In the genomic region with DNA sequence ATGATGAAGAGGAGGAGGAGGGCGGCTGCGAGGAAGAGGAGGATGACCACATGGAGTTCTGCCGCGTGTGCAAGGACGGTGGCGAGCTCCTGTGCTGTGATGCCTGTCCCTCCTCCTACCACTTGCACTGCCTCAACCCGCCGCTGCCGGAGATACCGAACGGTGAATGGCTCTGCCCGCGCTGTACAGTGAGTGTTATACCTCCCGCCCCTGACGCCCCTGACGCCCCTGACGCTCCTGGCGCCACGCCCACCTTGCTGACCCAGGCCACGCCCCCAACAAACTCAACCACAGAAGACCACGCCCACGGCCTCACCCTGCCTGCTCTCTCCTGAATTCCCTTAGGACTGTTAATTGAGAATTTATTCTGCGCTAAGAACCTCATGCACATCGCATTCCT, we compare ENCODE assay signal across 8 mouse cellular contexts. TPM values are rescaled to one million over a fixed set of nuclear protein-coding genes. Genes with fewer than 3 reads are reported as not detected.
A peak's percentile ranks its signal among the peaks of the same experiment; 100 is the strongest.
DNase-seq lines count a peak whose midpoint lies in the region; ATAC-seq lines count a peak whose summit lies in the region.

No protein-coding gene starts in this region.

- H3K9me3 ChIP-seq in hindbrain, embryonic 12.5 days (replicated peaks): no peaks in the 10 kb centered on the region
- H3K9me3 ChIP-seq in lung, embryonic 15.5 days: no peaks in the 10 kb centered on the region
- no peaks in the 10 kb centered on the region for H3K9me3 ChIP-seq in stomach, embryonic 14.5 days (ENCODE audit: control insufficient read depth, low read depth, low read length)

- no peaks in the 10 kb centered on the region for H3K36me3 ChIP-seq in hindbrain, embryonic 12.5 days
- no peaks in the 10 kb centered on the region for H3K36me3 ChIP-seq in lung, embryonic 15.5 days
- H3K36me3 ChIP-seq in stomach, embryonic 14.5 days (ENCODE audit: control insufficient read depth, insufficient read depth, low read length): no peaks in the 10 kb centered on the region

- no peak overlapping the region for H3K27ac ChIP-seq in hindbrain, embryonic 12.5 days
- no peak overlapping the region for H3K27ac ChIP-seq in lung, embryonic 15.5 days
- no peak overlapping the region for H3K27ac ChIP-seq in stomach, embryonic 14.5 days (ENCODE audit: low read length)

- H3K4me2 ChIP-seq in hindbrain, embryonic 12.5 days (replicated peaks): peak overlapping the region; percentile 36
- H3K4me2 ChIP-seq in lung, embryonic 15.5 days: peak overlapping the region; percentile 36
- peak overlapping the region; percentile 32 for H3K4me2 ChIP-seq in stomach, embryonic 14.5 days (replicated peaks; ENCODE audit: low read depth, low read length)

- peaks cover 34% of the 10 kb centered on the region for H3K27me3 ChIP-seq in hindbrain, embryonic 12.5 days
- peaks cover 28% of the 10 kb centered on the region for H3K27me3 ChIP-seq in lung, embryonic 15.5 days
- H3K27me3 ChIP-seq in stomach, embryonic 14.5 days (ENCODE audit: control insufficient read depth, insufficient read depth, low read length): no peaks in the 10 kb centered on the region

- intact Hi-C loops in left cerebral cortex, postnatal 25 days (cut with DNase I): no loop called here

- 0 out of 2 replicates have a peak overlapping the region, but pooled peaks have one; percentile 0 for H3K4me3 ChIP-seq in hindbrain, embryonic 12.5 days
- H3K4me3 ChIP-seq in lung, embryonic 15.5 days: no peak overlapping the region
- H3K4me3 ChIP-seq in stomach, embryonic 14.5 days (ENCODE audit: low read depth, low read length): no peak overlapping the region

- H3K9ac ChIP-seq in hindbrain, embryonic 12.5 days: no peak overlapping the region
- H3K9ac ChIP-seq in lung, embryonic 15.5 days: no peak overlapping the region
- H3K9ac ChIP-seq in stomach, embryonic 14.5 days (replicated peaks; ENCODE audit: low read depth, low read length): no peak overlapping the region

- WGBS in hindbrain, embryonic 12.5 days: under 1% methylated on average over 21 of the region's 24 CpGs
- 5% methylated on average over 24 of the region's 24 CpGs for WGBS in lung, embryonic 15.5 days
- 1% methylated on average over 22 of the region's 24 CpGs for WGBS in stomach, embryonic 14.5 days

- peak; percentile 46; the same call in 1 of the 2 replicates for ATAC-seq in hindbrain, embryonic 12.5 days (ENCODE audit: low FRiP score)
- peak; percentile 12; the same call in 1 of the 2 replicates for ATAC-seq in lung, embryonic 15.5 days (ENCODE audit: borderline replicate concordance, extremely low read depth, low FRiP score, low TSS enrichment)
- ATAC-seq in stomach, embryonic 14.5 days (ENCODE audit: insufficient number of reproducible peaks, insufficient read depth, low FRiP score, low read depth): peak; percentile 64; the same call in 1 of the 2 replicates

- peaks cover 16% of the 10 kb centered on the region for H3K4me1 ChIP-seq in hindbrain, embryonic 12.5 days
- no peaks in the 10 kb centered on the region for H3K4me1 ChIP-seq in lung, embryonic 15.5 days
- peaks cover 7% of the 10 kb centered on the region; the same call in 1 of the 2 replicates for H3K4me1 ChIP-seq in stomach, embryonic 14.5 days (ENCODE audit: control insufficient read depth, insufficient read depth, low read length)

- DNase-seq in adrenal gland, postnatal 14 days: peak; percentile 47
- no peak for DNase-seq in adrenal gland, postnatal 25 days
- peak; percentile 73 for DNase-seq in WW6 (ENCODE audit: low read depth, low spot score)
- DNase-seq in left cerebral cortex, postnatal 25 days (ENCODE audit: low spot score in 2 of 2): no peak
- no peak for DNase-seq in cerebellum, adult 11 months

RNA-seq across cellular contexts. Expression of a gene that starts 22.4 kb away (rescaled TPM):
- 7.1 and 8.0 TPM in 2 replicates for total RNA-seq in adrenal gland, postnatal 14 days (2021)
- 4.2 and 9.5 TPM in 2 replicates for total RNA-seq in adrenal gland, postnatal 25 days (2021)
- polyA plus RNA-seq in hindbrain, embryonic 12.5 days (2016; fragmentation: Nextera tagmentation; extraction: Ambion mirVana): 4.1 and 4.8 TPM in 2 replicates
- polyA plus RNA-seq in lung, embryonic 15.5 days (2015; fragmentation: Nextera tagmentation; extraction: Ambion mirVana): 0.03 and 0.10 TPM in 2 replicates
- polyA plus RNA-seq in stomach, embryonic 14.5 days (2014; fragmentation: Nextera tagmentation; extraction: Ambion mirVana): 0.39 and 0.81 TPM in 2 replicates
- total RNA-seq in left cerebral cortex, postnatal 25 days (2021): 100 to 1,000 TPM; 180 to 181 TPM

RNA-seq across cellular contexts. Expression of a gene that starts 35.3 kb away (rescaled TPM):
- total RNA-seq in adrenal gland, postnatal 14 days (2021): 493 and 564 TPM in 2 replicates
- total RNA-seq in adrenal gland, postnatal 25 days (2021): 458 and 532 TPM in 2 replicates
- polyA plus RNA-seq in hindbrain, embryonic 12.5 days (2016; fragmentation: Nextera tagmentation; extraction: Ambion mirVana): 257 and 282 TPM in 2 replicates
- polyA plus RNA-seq in lung, embryonic 15.5 days (2015; fragmentation: Nextera tagmentation; extraction: Ambion mirVana): 354 and 364 TPM in 2 replicates
- polyA plus RNA-seq in stomach, embryonic 14.5 days (2014; fragmentation: Nextera tagmentation; extraction: Ambion mirVana): 483 and 497 TPM in 2 replicates
- total RNA-seq in left cerebral cortex, postnatal 25 days (2021): 100 to 1,000 TPM; 160 TPM

RNA-seq across cellular contexts. Expression of a gene that starts 42.1 kb away (rescaled TPM):
- 0.26 TPM in 1 of 2 replicates, not detected in the other for total RNA-seq in adrenal gland, postnatal 14 days (2021)
- total RNA-seq in adrenal gland, postnatal 25 days (2021): 1.1 TPM in 1 of 2 replicates, not detected in the other
- polyA plus RNA-seq in hindbrain, embryonic 12.5 days (2016; fragmentation: Nextera tagmentation; extraction: Ambion mirVana): 2.5 and 3.8 TPM in 2 replicates
- 2.9 and 3.3 TPM in 2 replicates for polyA plus RNA-seq in lung, embryonic 15.5 days (2015; fragmentation: Nextera tagmentation; extraction: Ambion mirVana)
- 1.00 and 1.1 TPM in 2 replicates for polyA plus RNA-seq in stomach, embryonic 14.5 days (2014; fragmentation: Nextera tagmentation; extraction: Ambion mirVana)
- 10 to 100 TPM in 1 of 2 experiments, 1 to 10 TPM in 1; 8.7 to 11.1 TPM for total RNA-seq in left cerebral cortex, postnatal 25 days (2021)

Comparison
In these comparisons a context has a peak if more than half of its experiments do, and no peak if none do; other contexts are left out.
1. DNase-seq: peak in adrenal gland, postnatal 14 days (single experiment) and WW6 (single experiment); none in adrenal gland, postnatal 25 days (single experiment), left cerebral cortex, postnatal 25 days (0 of 2) and cerebellum, adult 11 months (single experiment).
2. ATAC-seq: peak in every context shown above with its lines; median percentile 64 in stomach, embryonic 14.5 days; 46 in hindbrain, embryonic 12.5 days; 12 in lung, embryonic 15.5 days.
3. RNA of a gene that starts 22.4 kb away (total RNA-seq): 180 to 181 TPM in left cerebral cortex, postnatal 25 days; 4.2 to 9.5 TPM in adrenal gland, postnatal 25 days and 7.1 to 8.0 TPM in adrenal gland, postnatal 14 days; every median in the first group is over 10 times any median in the second.
4. Peak in every context shown above with its lines, with median percentiles within 50 percentile points of each other: H3K4me2 ChIP-seq.